Mouse (Mus musculus) stomach, embryonic 16.5 days (tissue): ENCODE measurements around the gene St7. TPM values are rescaled to one million over a fixed set of nuclear protein-coding genes. Genes with fewer than 3 reads are reported as not detected.
A peak's percentile ranks its signal among the peaks of the same experiment; 100 is the strongest.

ENCODE experiments used
- ATAC-seq: fragments of 200-750 bp; cut with Nextera tagmentation; 2 replicates; pipeline ENCODE4 v1.8.0; 2017; ENCODE audit warnings: moderate number of reproducible peaks, moderate TSS enrichment; ENCODE audit not compliant: insufficient read depth, low FRiP score
- H3K27ac ChIP-seq: fragments of 300-500 bp; sonication (generic); 2 replicates; pipeline ENCODE4 v1.5.1; 2014; ENCODE audit warnings: low read length
- H3K27me3 ChIP-seq: fragments of 300-500 bp; sonication (generic); 2 replicates; pipeline ENCODE4 v1.6.1; 2014; ENCODE audit warnings: low read length, control low read depth, mixed read lengths; ENCODE audit not compliant: control insufficient read depth, insufficient read depth
- H3K36me3 ChIP-seq: fragments of 300-500 bp; sonication (generic); 2 replicates; pipeline ENCODE4 v1.6.1; 2014; ENCODE audit warnings: low read length; ENCODE audit not compliant: control insufficient read depth, insufficient read depth
- H3K4me1 ChIP-seq: fragments of 300-500 bp; sonication (generic); 2 replicates; pipeline ENCODE4 v1.6.1; 2014; ENCODE audit warnings: low read length, control low read depth, mixed read lengths; ENCODE audit not compliant: control insufficient read depth, insufficient read depth
- H3K4me2 ChIP-seq: fragments of 300-500 bp; sonication (generic); 2 replicates; pipeline ENCODE4 v1.6.1; 2014; ENCODE audit warnings: low read depth, low read length, mixed read lengths
- H3K4me3 ChIP-seq: fragments of 300-500 bp; sonication (generic); replicated peaks from 2 replicates; pipeline ENCODE4 v1.5.1; 2014; ENCODE audit warnings: mild to moderate bottlenecking, low read length
- H3K9ac ChIP-seq: fragments of 300-500 bp; sonication (generic); 2 replicates; pipeline ENCODE4 v1.6.1; 2014; ENCODE audit warnings: low read length
- H3K9me3 ChIP-seq: fragments of 300-500 bp; sonication (generic); replicated peaks from 2 replicates; pipeline ENCODE4 v1.6.1; 2016; ENCODE audit warnings: low read length, control low read depth; ENCODE audit not compliant: control insufficient read depth
- WGBS: fragments of 180-500 bp; shearing (Covaris S2); extraction: QIAGEN DNeasy Blood & Tissue Kit; methylation state at CpG from one replicate; pipeline ENCODE4 v1.1.7; 2014; 5-methylcytosine and 5-hydroxymethylcytosine counted together
- polyA plus RNA-seq: library from polyadenylated mRNA; unstranded; fragments of >200 nt; fragmentation: Nextera tagmentation; extraction: Ambion mirVana; gene quantifications from 2 replicates; pipeline ENCODE4 v1.2.1, GENCODE M21; 2015

Gene St7
- polyA plus RNA-seq, 1 experiment from 2014 or later, result 21.5 TPM

GRCm38 (mm10) chr6:17867796-17868195, 175.1 kb downstream of the St7 start:
- no peak for ATAC-seq
- H3K9me3 ChIP-seq, result no peaks in the 10 kb centered on the region
- no peak overlapping the region for H3K27ac ChIP-seq
- WGBS, result 53% methylated on average over 1 of the region's 1 CpGs
- H3K4me1 ChIP-seq, result no peaks in the 10 kb centered on the region
- no peak overlapping the region for H3K4me2 ChIP-seq
- H3K4me3 ChIP-seq, result no peak overlapping the region
- no peaks in the 10 kb centered on the region for H3K36me3 ChIP-seq
- H3K27me3 ChIP-seq, result no peaks in the 10 kb centered on the region
- no peak overlapping the region for H3K9ac ChIP-seq

GRCm38 (mm10) chr6:17871831-17872372, 179.2 kb downstream of the St7 start:
- Histone ChIP-seq H3K9ac (no peak overlapping the region), H3K4me3 (no peak overlapping the region), H3K36me3 (no peaks in the 10 kb centered on the region), H3K9me3 (no peaks in the 10 kb centered on the region), H3K27ac (no peak overlapping the region), H3K27me3 (no peaks in the 10 kb centered on the region), H3K4me1 (no peaks in the 10 kb centered on the region), H3K4me2 (no peak overlapping the region)
- WGBS, result 77% methylated on average over 3 of the region's 3 CpGs
- no peak for ATAC-seq

DNA sequence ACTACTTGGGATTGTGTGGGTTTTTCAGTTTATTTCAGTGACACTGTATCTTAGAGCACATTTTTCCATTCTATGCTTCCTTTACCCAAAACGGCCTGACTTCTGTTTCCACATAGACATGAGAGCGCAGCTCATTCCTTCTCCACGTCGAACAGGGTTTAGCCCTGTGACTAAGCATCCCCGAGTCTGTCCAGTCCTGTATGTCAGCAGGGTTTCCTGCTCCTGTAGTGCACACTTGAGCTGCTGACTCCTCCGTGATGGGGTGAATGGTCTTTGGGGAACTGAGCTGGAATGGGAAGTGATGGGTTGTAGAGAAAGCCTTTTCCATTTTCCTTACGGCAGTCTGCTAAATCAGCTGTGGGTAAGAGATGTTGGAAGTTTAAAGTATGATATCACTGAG, 182.9 kb downstream of the St7 start:
- H3K9me3 ChIP-seq, result no peaks in the 10 kb centered on the region
- ATAC-seq, result no peak
- WGBS, result 71% methylated on average over 7 of the region's 7 CpGs
- H3K27me3 ChIP-seq, result no peaks in the 10 kb centered on the region
- H3K4me1 ChIP-seq, result no peaks in the 10 kb centered on the region
- no peaks in the 10 kb centered on the region for H3K36me3 ChIP-seq
- no peak overlapping the region for H3K4me3 ChIP-seq
- no peak overlapping the region for H3K4me2 ChIP-seq
- H3K9ac ChIP-seq, result no peak overlapping the region
- H3K27ac ChIP-seq, result no peak overlapping the region

- Histone ChIP-seq H3K36me3 (no peaks in the 10 kb centered on the region), H3K4me1 (no peaks in the 10 kb centered on the region), H3K9me3 (no peaks in the 10 kb centered on the region), H3K9ac (no peak overlapping the region), H3K4me3 (no peak overlapping the region), H3K27me3 (no peaks in the 10 kb centered on the region), H3K4me2 (no peak overlapping the region), H3K27ac (no peak overlapping the region)
- ATAC-seq, result no peak
- 88% methylated on average over 3 of the region's 3 CpGs for WGBS
These were observed 183.4 kb downstream of the St7 start for GRCm38 (mm10) chr6:17876023-17876613.

DNA sequence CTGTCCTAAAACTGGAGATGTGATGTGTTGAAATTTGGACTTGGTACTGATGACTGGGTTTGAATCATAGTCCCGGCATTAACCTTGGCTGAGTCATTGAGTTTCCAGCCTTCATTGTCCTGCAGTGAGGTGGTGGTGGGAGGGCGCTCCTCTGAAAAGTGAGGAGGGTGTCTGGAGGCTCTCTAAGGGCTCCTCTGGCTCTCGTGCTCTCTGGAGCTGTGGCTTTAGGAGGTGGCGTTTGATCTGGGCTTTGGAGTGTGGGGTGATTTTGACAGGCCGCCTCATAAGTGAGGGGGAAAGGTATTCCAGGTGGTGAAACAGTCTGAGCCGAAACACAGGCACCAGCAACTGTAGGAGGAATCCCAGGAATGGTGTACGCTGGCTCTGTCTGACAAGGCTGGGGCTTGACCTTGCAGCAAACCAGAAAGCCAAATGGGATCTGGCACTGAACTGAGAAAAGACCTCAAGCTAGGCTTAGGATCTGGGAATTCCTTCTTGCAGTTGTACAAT, 184.0 kb downstream of the St7 start:
- no peak overlapping the region for H3K27ac ChIP-seq
- no peak overlapping the region for H3K4me3 ChIP-seq
- 63% methylated on average over 7 of the region's 7 CpGs for WGBS
- H3K9me3 ChIP-seq, result no peaks in the 10 kb centered on the region
- no peak overlapping the region for H3K9ac ChIP-seq
- H3K27me3 ChIP-seq, result no peaks in the 10 kb centered on the region
- H3K4me2 ChIP-seq, result no peak overlapping the region
- H3K4me1 ChIP-seq, result no peaks in the 10 kb centered on the region
- no peak for ATAC-seq
- no peaks in the 10 kb centered on the region for H3K36me3 ChIP-seq

DNA sequence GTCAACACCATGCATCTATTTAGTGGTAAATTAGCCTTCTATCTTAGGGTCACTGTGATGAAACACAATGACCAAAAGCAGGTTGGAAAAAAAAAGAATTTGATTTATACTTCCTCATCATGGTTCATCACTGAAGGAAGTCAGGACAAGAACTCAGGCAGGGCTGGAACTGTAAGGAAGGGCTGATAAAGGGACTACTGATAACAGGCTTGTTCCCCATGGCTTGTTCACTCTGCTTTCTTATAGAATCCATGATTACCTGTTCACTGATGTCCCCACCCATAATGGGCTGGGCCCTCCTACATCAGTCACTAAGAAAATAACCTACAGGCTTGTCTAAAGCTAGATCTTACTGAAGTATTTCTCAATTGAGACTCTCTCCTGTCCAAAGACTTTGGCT, 190.2 kb downstream of the St7 start:
- peak; percentile 33; the same call in 1 of the 2 replicates for ATAC-seq
- Histone ChIP-seq H3K4me1 (no peaks in the 10 kb centered on the region), H3K36me3 (no peaks in the 10 kb centered on the region), H3K9ac (no peak overlapping the region), H3K9me3 (no peaks in the 10 kb centered on the region), H3K27me3 (no peaks in the 10 kb centered on the region), H3K4me2 (no peak overlapping the region), H3K27ac (no peak overlapping the region), H3K4me3 (no peak overlapping the region)

DNA sequence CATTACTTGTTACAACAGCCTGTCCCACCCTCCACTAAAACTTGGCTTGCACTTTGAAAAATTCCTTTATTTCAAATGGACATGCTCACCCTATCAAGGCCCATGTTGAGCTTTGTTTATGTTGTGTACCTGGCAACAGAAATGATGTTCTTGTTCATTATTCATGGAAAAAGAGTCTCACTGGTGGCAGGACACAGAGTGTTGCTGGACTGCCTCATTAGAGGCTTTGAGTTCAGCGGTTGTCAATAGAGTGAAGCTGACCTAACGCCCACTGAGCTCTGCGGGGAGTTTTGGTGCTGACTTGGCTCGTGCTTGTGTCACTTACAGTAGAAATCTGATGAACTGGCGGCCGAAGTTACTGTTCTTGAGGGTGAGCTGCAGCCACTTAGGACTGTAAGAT, 195.0 kb downstream of the St7 start:
- H3K27ac ChIP-seq, result no peak overlapping the region
- no peak overlapping the region for H3K4me3 ChIP-seq
- H3K4me1 ChIP-seq, result no peaks in the 10 kb centered on the region
- H3K27me3 ChIP-seq, result no peaks in the 10 kb centered on the region
- H3K9ac ChIP-seq, result no peak overlapping the region
- no peak for ATAC-seq
- WGBS, result 90% methylated on average over 6 of the region's 6 CpGs
- no peaks in the 10 kb centered on the region for H3K9me3 ChIP-seq
- no peaks in the 10 kb centered on the region for H3K36me3 ChIP-seq
- H3K4me2 ChIP-seq, result no peak overlapping the region

DNA sequence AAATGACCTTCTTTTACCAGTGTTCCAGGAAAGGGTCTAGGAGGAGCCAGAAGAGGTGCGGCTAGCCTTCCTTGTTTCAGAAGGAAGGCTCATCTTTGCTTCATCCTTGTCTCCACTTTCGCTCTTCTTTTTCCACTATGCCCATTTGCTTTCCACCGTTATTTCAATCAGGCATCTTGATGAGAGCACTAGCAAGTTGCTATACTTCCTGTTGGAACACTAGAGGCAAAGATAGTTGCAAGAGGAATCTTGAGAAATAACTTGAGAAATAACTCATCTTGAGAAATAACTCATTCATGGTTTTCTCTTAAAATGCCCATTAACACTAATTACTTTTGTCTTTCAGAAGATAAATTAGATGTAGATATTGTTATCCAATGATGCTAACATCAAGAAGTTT, 202.8 kb downstream of the St7 start:
- ATAC-seq, result no peak
- WGBS, result 92% methylated on average over 3 of the region's 3 CpGs
- H3K9me3 ChIP-seq, result no peaks in the 10 kb centered on the region

GRCm38 (mm10) chr6:17898539-17898938, 205.8 kb downstream of the St7 start:
- no peaks in the 10 kb centered on the region for H3K4me1 ChIP-seq
- no peaks in the 10 kb centered on the region for H3K27me3 ChIP-seq
- no peak overlapping the region for H3K4me2 ChIP-seq
- H3K4me3 ChIP-seq, result no peak overlapping the region
- H3K9me3 ChIP-seq, result no peaks in the 10 kb centered on the region
- H3K27ac ChIP-seq, result no peak overlapping the region
- no peaks in the 10 kb centered on the region for H3K36me3 ChIP-seq
- H3K9ac ChIP-seq, result no peak overlapping the region
- ATAC-seq, result no peak
- WGBS, result 49% methylated on average over 1 of the region's 1 CpGs

More for the DNA sequence above, 202.8 kb downstream of the St7 start:
- Histone ChIP-seq H3K4me2 (no peak overlapping the region), H3K36me3 (no peaks in the 10 kb centered on the region), H3K4me3 (no peak overlapping the region), H3K4me1 (no peaks in the 10 kb centered on the region), H3K9ac (no peak overlapping the region), H3K27ac (no peak overlapping the region), H3K27me3 (no peaks in the 10 kb centered on the region)
